In genomic region chr17:16089619-16090280, GRCm38 (mm10) we compare ENCODE assay signal across 18 mouse cellular contexts.
A peak's percentile ranks its signal among the peaks of the same experiment; 100 is the strongest.
DNase-seq lines count a peak whose midpoint lies in the region; ATAC-seq lines count a peak whose summit lies in the region.
"Had no signal": no experiment of that assay in that cellular context is flagged by ENCODE, and none has a peak within 500 bp of the region (broad histone marks: within the 10 kb centered on the region; RNA-seq: fewer than 3 reads in every experiment).

No protein-coding gene starts in this region.

- H3K4me1 ChIP-seq in neural tube, embryonic 11.5 days (ENCODE audit: control insufficient read depth, insufficient read depth, low read length), result no peaks in the 10 kb centered on the region
- 0 out of 2 replicates have a peak, but pooled peaks cover 4% of the 10 kb centered on the region for H3K4me1 ChIP-seq in neural tube, embryonic 15.5 days
- peaks cover 2% of the 10 kb centered on the region; the same call in 1 of the 2 replicates for H3K4me1 ChIP-seq in forebrain, embryonic 14.5 days (ENCODE audit: control insufficient read depth, insufficient read depth, low read length)
- peaks cover 7% of the 10 kb centered on the region; the same call in 1 of the 2 replicates for H3K4me1 ChIP-seq in hindbrain, embryonic 15.5 days (replicated peaks)
- peaks cover 16% of the 10 kb centered on the region; the same call in 1 of the 2 replicates for H3K4me1 ChIP-seq in neural tube, embryonic 13.5 days (replicated peaks)
- H3K4me1 ChIP-seq: heart, embryonic 10.5 days; kidney, embryonic 15.5 days; megakaryocyte, embryonic 14.5 days had no signal

- ATAC-seq in neural tube, embryonic 11.5 days (ENCODE audit: insufficient read depth, low FRiP score, low TSS enrichment), result peak; percentile 62
- no peak for ATAC-seq in neural tube, embryonic 15.5 days (ENCODE audit: low FRiP score)
- peak; percentile 73 for ATAC-seq in forebrain, embryonic 14.5 days
- 0 out of 2 replicates have a peak, but pooled peaks have one; percentile 42 for ATAC-seq in hindbrain, embryonic 15.5 days (ENCODE audit: low FRiP score, low read depth)
- ATAC-seq in neural tube, embryonic 13.5 days (ENCODE audit: low read depth), result peak; percentile 72
- ATAC-seq: liver, postnatal 0 days had no signal

- no peak overlapping the region for H3K27ac ChIP-seq in neural tube, embryonic 11.5 days (ENCODE audit: low read depth, low read length)
- H3K27ac ChIP-seq in neural tube, embryonic 15.5 days (replicated peaks), result no peak overlapping the region; the same call in 1 of the 2 replicates
- H3K27ac ChIP-seq in forebrain, embryonic 14.5 days (ENCODE audit: low read depth, low read length), result peak overlapping the region; percentile 65; the same call in 1 of the 2 replicates
- H3K27ac ChIP-seq in hindbrain, embryonic 15.5 days (replicated peaks), result peak overlapping the region; percentile 54; the same call in 1 of the 2 replicates
- peak overlapping the region; percentile 81 for H3K27ac ChIP-seq in neural tube, embryonic 13.5 days (replicated peaks)
- H3K27ac ChIP-seq: heart, embryonic 10.5 days; kidney, embryonic 15.5 days had no signal

- DNase-seq in neural tube, embryonic 11.5 days (ENCODE audit: low spot score), result no peak
- no peak for DNase-seq in forebrain, embryonic 14.5 days (ENCODE audit: low spot score)
- no peak for DNase-seq in frontal cortex, postnatal 10 days (ENCODE audit: low spot score in 2 of 2)
- no peak for DNase-seq in right cerebral cortex, adult 18-20 months
- DNase-seq in embryo, embryonic 9.5 days (ENCODE audit: extremely low spot score), result no peak
- DNase-seq: gastrocnemius, postnatal 36 days; heart, postnatal 14 days; layer of hippocampus, postnatal 36 days; liver; liver, postnatal 0 days; lung, postnatal 14 days; thymus, postnatal 4 days had no signal

- no peaks in the 10 kb centered on the region for H3K27me3 ChIP-seq in neural tube, embryonic 11.5 days (ENCODE audit: control insufficient read depth, insufficient read depth, low read length)
- H3K27me3 ChIP-seq in neural tube, embryonic 15.5 days (replicated peaks), result no peaks in the 10 kb centered on the region
- H3K27me3 ChIP-seq in forebrain, embryonic 14.5 days (replicated peaks; ENCODE audit: control insufficient read depth, insufficient read depth, low read length), result no peaks in the 10 kb centered on the region
- H3K27me3 ChIP-seq in hindbrain, embryonic 15.5 days, result no peaks in the 10 kb centered on the region
- no peaks in the 10 kb centered on the region for H3K27me3 ChIP-seq in neural tube, embryonic 13.5 days
- H3K27me3 ChIP-seq: kidney, embryonic 15.5 days; megakaryocyte, embryonic 14.5 days had no signal

- 72% methylated on average over 8 of the region's 8 CpGs for WGBS in neural tube, embryonic 11.5 days
- WGBS in neural tube, embryonic 15.5 days, result 53% methylated on average over 8 of the region's 8 CpGs
- 46% methylated on average over 8 of the region's 8 CpGs for WGBS in forebrain, embryonic 14.5 days
- WGBS in hindbrain, embryonic 15.5 days, result 54% methylated on average over 8 of the region's 8 CpGs
- 57% methylated on average over 8 of the region's 8 CpGs for WGBS in neural tube, embryonic 13.5 days

- no peaks in the 10 kb centered on the region for H3K9me3 ChIP-seq in neural tube, embryonic 11.5 days (ENCODE audit: control insufficient read depth, low read length)
- no peaks in the 10 kb centered on the region for H3K9me3 ChIP-seq in neural tube, embryonic 15.5 days (replicated peaks)
- H3K9me3 ChIP-seq in forebrain, embryonic 14.5 days (replicated peaks; ENCODE audit: control insufficient read depth, low read length), result no peaks in the 10 kb centered on the region
- no peaks in the 10 kb centered on the region for H3K9me3 ChIP-seq in hindbrain, embryonic 15.5 days
- H3K9me3 ChIP-seq in neural tube, embryonic 13.5 days, result no peaks in the 10 kb centered on the region
- H3K9me3 ChIP-seq: heart, embryonic 10.5 days; kidney, embryonic 15.5 days had no signal

- H3K4me3 ChIP-seq in neural tube, embryonic 11.5 days (ENCODE audit: low read depth, low read length), result no peak overlapping the region
- no peak overlapping the region for H3K4me3 ChIP-seq in neural tube, embryonic 15.5 days (replicated peaks)
- H3K4me3 ChIP-seq in forebrain, embryonic 14.5 days (ENCODE audit: low read depth, low read length), result no peak overlapping the region
- no peak overlapping the region for H3K4me3 ChIP-seq in hindbrain, embryonic 15.5 days
- no peak overlapping the region for H3K4me3 ChIP-seq in neural tube, embryonic 13.5 days
- H3K4me3 ChIP-seq: heart, embryonic 10.5 days; kidney, embryonic 15.5 days; megakaryocyte, embryonic 14.5 days had no signal

- no peak overlapping the region for H3K9ac ChIP-seq in neural tube, embryonic 11.5 days (ENCODE audit: low read length)
- H3K9ac ChIP-seq in neural tube, embryonic 15.5 days (replicated peaks), result no peak overlapping the region
- H3K9ac ChIP-seq in forebrain, embryonic 14.5 days (ENCODE audit: low read length), result no peak overlapping the region
- H3K9ac ChIP-seq in hindbrain, embryonic 15.5 days, result no peak overlapping the region
- H3K9ac ChIP-seq in neural tube, embryonic 13.5 days, result no peak overlapping the region
- H3K9ac ChIP-seq: kidney, embryonic 15.5 days; liver, postnatal 0 days had no signal

- no peaks in the 10 kb centered on the region for H3K36me3 ChIP-seq in neural tube, embryonic 11.5 days (ENCODE audit: control insufficient read depth, insufficient read depth, low read length)
- H3K36me3 ChIP-seq in neural tube, embryonic 15.5 days, result no peaks in the 10 kb centered on the region
- no peaks in the 10 kb centered on the region for H3K36me3 ChIP-seq in forebrain, embryonic 14.5 days (ENCODE audit: control insufficient read depth, insufficient read depth, low read length)
- no peaks in the 10 kb centered on the region for H3K36me3 ChIP-seq in hindbrain, embryonic 15.5 days
- H3K36me3 ChIP-seq in neural tube, embryonic 13.5 days, result no peaks in the 10 kb centered on the region
- H3K36me3 ChIP-seq: heart, embryonic 10.5 days; kidney, embryonic 15.5 days had no signal

- H3K4me2 ChIP-seq in neural tube, embryonic 11.5 days (ENCODE audit: low read depth), result no peak overlapping the region
- H3K4me2 ChIP-seq in neural tube, embryonic 15.5 days, result no peak overlapping the region
- H3K4me2 ChIP-seq in forebrain, embryonic 14.5 days (ENCODE audit: low read length), result no peak overlapping the region
- no peak overlapping the region; the same call in 1 of the 2 replicates for H3K4me2 ChIP-seq in hindbrain, embryonic 15.5 days
- H3K4me2 ChIP-seq in neural tube, embryonic 13.5 days, result 0 out of 2 replicates have a peak overlapping the region, but pooled peaks have one; percentile 30
- H3K4me2 ChIP-seq: kidney, embryonic 15.5 days had no signal

Comparison
In these comparisons a context has a peak if more than half of its experiments do, and no peak if none do; other contexts are left out.
1. H3K27ac ChIP-seq: peak in forebrain, embryonic 14.5 days (single experiment), hindbrain, embryonic 15.5 days (single experiment) and neural tube, embryonic 13.5 days (single experiment); none in neural tube, embryonic 11.5 days (single experiment) and neural tube, embryonic 15.5 days (single experiment).